ENCODE assay signal across 8 mouse cellular contexts in the genomic region with DNA sequence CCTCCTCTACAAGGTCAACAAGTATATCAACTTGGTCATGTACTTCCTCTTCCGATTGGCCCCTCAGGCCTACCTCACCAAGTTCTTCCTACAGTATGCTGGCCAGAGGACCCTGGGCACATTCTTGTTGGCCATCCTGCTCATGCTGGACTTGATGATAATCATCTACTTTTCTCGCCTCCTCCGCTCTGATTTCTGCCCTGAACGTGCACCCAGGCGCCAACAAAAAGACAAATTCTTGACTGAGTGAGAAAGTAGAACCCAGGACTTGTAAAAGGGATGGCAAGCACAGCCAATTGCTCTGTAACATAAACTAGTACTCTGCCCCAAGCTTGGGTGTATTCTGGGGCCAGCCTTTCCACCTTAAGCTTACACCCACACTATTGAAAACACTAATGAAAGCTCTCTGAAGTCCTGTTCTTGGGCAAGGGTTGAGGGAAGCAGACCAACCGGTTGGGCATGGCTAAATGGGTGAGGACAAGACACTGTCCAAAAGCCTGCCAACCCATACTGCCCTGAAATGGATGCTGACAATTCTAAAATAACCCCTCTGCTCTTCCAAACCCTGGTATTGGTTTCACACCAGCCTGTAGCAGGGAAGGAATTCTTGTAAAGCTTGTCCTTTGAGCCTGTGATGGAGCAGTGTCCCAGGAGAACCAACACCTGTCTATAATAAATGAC. TPM values are rescaled to one million over a fixed set of nuclear protein-coding genes. Genes with fewer than 3 reads are reported as not detected.
DNase-seq lines count a peak whose midpoint lies in the region; ATAC-seq and TF ChIP-seq lines count a peak whose summit lies in the region.
"Had no signal": no experiment of that assay in that cellular context is flagged by ENCODE, and none has a peak within 500 bp of the region (broad histone marks: within the 10 kb centered on the region; RNA-seq: fewer than 3 reads in every experiment).

No protein-coding gene starts in this region.

- H3K27ac ChIP-seq in kidney, embryonic 14.5 days (ENCODE audit: low read depth, low read length): 0 out of 2 replicates have a peak overlapping the region, but pooled peaks have one; percentile 7
- peak overlapping the region; percentile 14; the same call in 1 of the 2 replicates for H3K27ac ChIP-seq in ES-E14 (ENCODE audit: insufficient read depth, low read depth, low read length, poor library complexity, severe bottlenecking)
- H3K27ac ChIP-seq in embryonic facial prominence, embryonic 13.5 days: peak overlapping the region; percentile 5
- H3K27ac ChIP-seq in liver, embryonic 16.5 days (ENCODE audit: low read length): peak overlapping the region; percentile 98

- peak overlapping the region; percentile 60; the same call in 1 of the 2 replicates for H3K4me3 ChIP-seq in kidney, embryonic 14.5 days (ENCODE audit: low read length)
- H3K4me3 ChIP-seq in ES-E14 (ENCODE audit: insufficient read depth in 1 of 2, low read depth in 1 of 2, low read length in 2 of 2, poor library complexity in 1 of 2, severe bottlenecking in 1 of 2): peak overlapping the region in 1 of 2 experiments; percentile 88; a peak in 2 of 4 replicates
- peak overlapping the region; percentile 62; the same call in 1 of the 2 replicates for H3K4me3 ChIP-seq in embryonic facial prominence, embryonic 13.5 days
- H3K4me3 ChIP-seq in liver, embryonic 16.5 days (ENCODE audit: low read depth, low read length): peak overlapping the region; percentile 87

- ATAC-seq in kidney, embryonic 14.5 days (ENCODE audit: low FRiP score, low TSS enrichment): no peak
- ATAC-seq in embryonic facial prominence, embryonic 13.5 days (ENCODE audit: insufficient number of reproducible peaks, insufficient read depth, low FRiP score, low TSS enrichment, low read depth): no peak
- no peak for ATAC-seq in liver, embryonic 16.5 days (ENCODE audit: low read depth)
- ATAC-seq in granulocyte monocyte progenitor cell, adult 5-6 weeks (replicated peaks; ENCODE audit: poor library complexity, severe bottlenecking): no peak

- in situ Hi-C loops in ES-E14 (cut with MboI; ENCODE audit: low sequenced_read_pairs in 2 of 2, unreplicated experiment in 2 of 2): no loop called here

- WGBS in kidney, embryonic 14.5 days: 70% methylated on average over 6 of the region's 6 CpGs
- 74% methylated on average over 6 of the region's 6 CpGs for WGBS in embryonic facial prominence, embryonic 13.5 days
- WGBS in liver, embryonic 16.5 days (ENCODE audit: insufficient replicate concordance): 33% methylated on average over 6 of the region's 6 CpGs

- peak overlapping the region; percentile 59 for H3K4me2 ChIP-seq in kidney, embryonic 14.5 days (replicated peaks; ENCODE audit: low read depth, low read length)
- H3K4me2 ChIP-seq in embryonic facial prominence, embryonic 13.5 days: peak overlapping the region; percentile 77
- H3K4me2 ChIP-seq in liver, embryonic 16.5 days (ENCODE audit: low read depth, low read length): peak overlapping the region; percentile 71

- no peaks in the 10 kb centered on the region for H3K9me3 ChIP-seq in kidney, embryonic 14.5 days (ENCODE audit: control insufficient read depth, low read length)
- H3K9me3 ChIP-seq in ES-E14 (ENCODE audit: control insufficient read depth, insufficient read depth, low read depth, low read length): no peaks in the 10 kb centered on the region
- no peaks in the 10 kb centered on the region for H3K9me3 ChIP-seq in embryonic facial prominence, embryonic 13.5 days
- no peaks in the 10 kb centered on the region for H3K9me3 ChIP-seq in liver, embryonic 16.5 days (replicated peaks; ENCODE audit: control insufficient read depth, low read length)

- DNase-seq in kidney, postnatal 36 days: no peak
- DNase-seq in ES-E14 (ENCODE audit: low read depth, low spot score): no peak
- no peak for DNase-seq in right cerebral cortex, postnatal 14 days
- DNase-seq: heart, postnatal 4 days had no signal

- no peaks in the 10 kb centered on the region for H3K27me3 ChIP-seq in kidney, embryonic 14.5 days (ENCODE audit: control insufficient read depth, insufficient read depth, low read length)
- H3K27me3 ChIP-seq in embryonic facial prominence, embryonic 13.5 days: no peaks in the 10 kb centered on the region
- no peaks in the 10 kb centered on the region for H3K27me3 ChIP-seq in liver, embryonic 16.5 days (ENCODE audit: control insufficient read depth, insufficient read depth, low read depth, low read length)

- peaks cover 32% of the 10 kb centered on the region for H3K4me1 ChIP-seq in kidney, embryonic 14.5 days (ENCODE audit: control insufficient read depth, insufficient read depth, low read length)
- no peaks in the 10 kb centered on the region; a peak in 1 of 4 replicates for H3K4me1 ChIP-seq in ES-E14 (ENCODE audit: control insufficient read depth in 2 of 2, insufficient read depth in 2 of 2, low read length in 2 of 2, poor library complexity in 1 of 2)
- H3K4me1 ChIP-seq in embryonic facial prominence, embryonic 13.5 days: peaks cover 52% of the 10 kb centered on the region
- H3K4me1 ChIP-seq in liver, embryonic 16.5 days (ENCODE audit: control insufficient read depth, low read depth, low read length): peaks cover 46% of the 10 kb centered on the region

- H3K36me3 ChIP-seq in kidney, embryonic 14.5 days (ENCODE audit: control insufficient read depth, insufficient read depth, low read length): peaks cover 34% of the 10 kb centered on the region
- peaks cover 34% of the 10 kb centered on the region for H3K36me3 ChIP-seq in ES-E14 (ENCODE audit: control insufficient read depth, insufficient read depth, low read length, poor library complexity, severe bottlenecking)
- peaks cover 32% of the 10 kb centered on the region for H3K36me3 ChIP-seq in embryonic facial prominence, embryonic 13.5 days
- H3K36me3 ChIP-seq in liver, embryonic 16.5 days (ENCODE audit: control insufficient read depth, insufficient read depth): peaks cover 27% of the 10 kb centered on the region

- H3K9ac ChIP-seq in kidney, embryonic 14.5 days (ENCODE audit: low read depth, low read length): peak overlapping the region; percentile 69; the same call in 1 of the 2 replicates
- H3K9ac ChIP-seq in ES-E14 (ENCODE audit: insufficient read depth, low read depth, low read length, poor library complexity, severe bottlenecking): peak overlapping the region; percentile 32; the same call in 1 of the 2 replicates
- H3K9ac ChIP-seq in embryonic facial prominence, embryonic 13.5 days: 0 out of 2 replicates have a peak overlapping the region, but pooled peaks have one; percentile 77
- peak overlapping the region; percentile 95 for H3K9ac ChIP-seq in liver, embryonic 16.5 days (ENCODE audit: low read depth, low read length)

TF ChIP-seq in ES-E14, 5 proteins besides CTCF, POLR2A, EP300 and RAD21:
- TF ChIP-seq ZC3H11A (IDR thresholded peaks at IDR 0.05; ENCODE audit: borderline replicate concordance, low read depth, low read length) (no peak), HCFC1 (IDR thresholded peaks at IDR 0.05; ENCODE audit: borderline replicate concordance, insufficient read depth, low read length) (no peak), CHD2 (IDR thresholded peaks at IDR 0.05; ENCODE audit: low read depth, low read length) (no peak; the same call in 1 of the 2 replicates), MAFK (IDR thresholded peaks at IDR 0.05; ENCODE audit: insufficient read depth, low read depth, low read length) (no peak), ZNF384 (IDR thresholded peaks at IDR 0.05; ENCODE audit: low read depth, low read length) (no peak)

RNA-seq across cellular contexts. Expression of gene Rpl23a, which starts 3.2 kb away (rescaled TPM):
- polyA plus RNA-seq in kidney, embryonic 14.5 days (2014; fragmentation: Nextera tagmentation; extraction: Ambion mirVana): 1,650 and 2,291 TPM in 2 replicates
- total RNA-seq in ES-E14 (2012; rRNA removed): 2,611 and 2,664 TPM in 2 replicates
- polyA plus RNA-seq in embryonic facial prominence, embryonic 13.5 days (2015; fragmentation: Nextera tagmentation; extraction: Ambion mirVana): 1,597 and 1,678 TPM in 2 replicates
- polyA plus RNA-seq in liver, embryonic 16.5 days (2015; fragmentation: Nextera tagmentation; extraction: Ambion mirVana): 609 and 714 TPM in 2 replicates
- total RNA-seq in granulocyte monocyte progenitor cell, adult 5-6 weeks (2014; fragmentation: Nextera tagmentation): 5,451 and 5,560 TPM in 2 replicates
- 3,079 and 3,080 TPM in 2 replicates for total RNA-seq in granulocyte monocyte progenitor cell, adult 5-6 weeks (2017)

RNA-seq across cellular contexts. Expression of gene Tlcd1, which starts 3.7 kb away (rescaled TPM):
- 23.1 and 28.1 TPM in 2 replicates for polyA plus RNA-seq in kidney, embryonic 14.5 days (2014; fragmentation: Nextera tagmentation; extraction: Ambion mirVana)
- total RNA-seq in ES-E14 (2012; rRNA removed): 75.6 and 78.6 TPM in 2 replicates
- 15.4 and 17.2 TPM in 2 replicates for polyA plus RNA-seq in embryonic facial prominence, embryonic 13.5 days (2015; fragmentation: Nextera tagmentation; extraction: Ambion mirVana)
- polyA plus RNA-seq in liver, embryonic 16.5 days (2015; fragmentation: Nextera tagmentation; extraction: Ambion mirVana): 39.9 and 40.3 TPM in 2 replicates
- total RNA-seq in granulocyte monocyte progenitor cell, adult 5-6 weeks (2014; fragmentation: Nextera tagmentation): 1.1 and 3.5 TPM in 2 replicates
- total RNA-seq in granulocyte monocyte progenitor cell, adult 5-6 weeks (2017): 2.9 and 4.1 TPM in 2 replicates

RNA-seq across cellular contexts. Expression of gene Nek8, which starts 3.7 kb away (rescaled TPM):
- 15.8 and 20.6 TPM in 2 replicates for polyA plus RNA-seq in kidney, embryonic 14.5 days (2014; fragmentation: Nextera tagmentation; extraction: Ambion mirVana)
- 15.3 and 25.4 TPM in 2 replicates for total RNA-seq in ES-E14 (2012; rRNA removed)
- 17.4 and 18.1 TPM in 2 replicates for polyA plus RNA-seq in embryonic facial prominence, embryonic 13.5 days (2015; fragmentation: Nextera tagmentation; extraction: Ambion mirVana)
- polyA plus RNA-seq in liver, embryonic 16.5 days (2015; fragmentation: Nextera tagmentation; extraction: Ambion mirVana): 10.2 and 10.4 TPM in 2 replicates
- 3.5 and 14.4 TPM in 2 replicates for total RNA-seq in granulocyte monocyte progenitor cell, adult 5-6 weeks (2014; fragmentation: Nextera tagmentation)
- 5.8 and 6.1 TPM in 2 replicates for total RNA-seq in granulocyte monocyte progenitor cell, adult 5-6 weeks (2017)

RNA-seq across cellular contexts. Expression of gene Rab34, which starts 8.0 kb away (rescaled TPM):
- 128 and 156 TPM in 2 replicates for polyA plus RNA-seq in kidney, embryonic 14.5 days (2014; fragmentation: Nextera tagmentation; extraction: Ambion mirVana)
- 33.8 and 36.1 TPM in 2 replicates for total RNA-seq in ES-E14 (2012; rRNA removed)
- 172 and 188 TPM in 2 replicates for polyA plus RNA-seq in embryonic facial prominence, embryonic 13.5 days (2015; fragmentation: Nextera tagmentation; extraction: Ambion mirVana)
- 11.8 and 16.2 TPM in 2 replicates for polyA plus RNA-seq in liver, embryonic 16.5 days (2015; fragmentation: Nextera tagmentation; extraction: Ambion mirVana)
- 6.1 and 7.2 TPM in 2 replicates for total RNA-seq in granulocyte monocyte progenitor cell, adult 5-6 weeks (2014; fragmentation: Nextera tagmentation)
- 1.5 and 3.6 TPM in 2 replicates for total RNA-seq in granulocyte monocyte progenitor cell, adult 5-6 weeks (2017)

RNA-seq across cellular contexts. Expression of gene Proca1, which starts 13.0 kb away (rescaled TPM):
- 3.4 and 4.1 TPM in 2 replicates for polyA plus RNA-seq in kidney, embryonic 14.5 days (2014; fragmentation: Nextera tagmentation; extraction: Ambion mirVana)
- total RNA-seq in ES-E14 (2012; rRNA removed): 0.80 and 1.1 TPM in 2 replicates
- 3.2 and 4.1 TPM in 2 replicates for polyA plus RNA-seq in embryonic facial prominence, embryonic 13.5 days (2015; fragmentation: Nextera tagmentation; extraction: Ambion mirVana)
- polyA plus RNA-seq in liver, embryonic 16.5 days (2015; fragmentation: Nextera tagmentation; extraction: Ambion mirVana): 0.36 and 0.44 TPM in 2 replicates
- not detected in 2 replicates for total RNA-seq in granulocyte monocyte progenitor cell, adult 5-6 weeks (2014; fragmentation: Nextera tagmentation)
- total RNA-seq in granulocyte monocyte progenitor cell, adult 5-6 weeks (2017): not detected in 2 replicates

Comparison
In these comparisons a context has a peak if more than half of its experiments do, and no peak if none do; other contexts are left out.
1. H3K27ac ChIP-seq: peak in every context shown above with its lines; median percentile 98 in liver, embryonic 16.5 days; 14 in ES-E14; 7 in kidney, embryonic 14.5 days; 5 in embryonic facial prominence, embryonic 13.5 days.
2. H3K9ac ChIP-seq: peak in every context shown above with its lines; median percentile 95 in liver, embryonic 16.5 days; 77 in embryonic facial prominence, embryonic 13.5 days; 69 in kidney, embryonic 14.5 days; 32 in ES-E14.